8 mouse cellular contexts compared by ENCODE assay signal in the genomic region with DNA sequence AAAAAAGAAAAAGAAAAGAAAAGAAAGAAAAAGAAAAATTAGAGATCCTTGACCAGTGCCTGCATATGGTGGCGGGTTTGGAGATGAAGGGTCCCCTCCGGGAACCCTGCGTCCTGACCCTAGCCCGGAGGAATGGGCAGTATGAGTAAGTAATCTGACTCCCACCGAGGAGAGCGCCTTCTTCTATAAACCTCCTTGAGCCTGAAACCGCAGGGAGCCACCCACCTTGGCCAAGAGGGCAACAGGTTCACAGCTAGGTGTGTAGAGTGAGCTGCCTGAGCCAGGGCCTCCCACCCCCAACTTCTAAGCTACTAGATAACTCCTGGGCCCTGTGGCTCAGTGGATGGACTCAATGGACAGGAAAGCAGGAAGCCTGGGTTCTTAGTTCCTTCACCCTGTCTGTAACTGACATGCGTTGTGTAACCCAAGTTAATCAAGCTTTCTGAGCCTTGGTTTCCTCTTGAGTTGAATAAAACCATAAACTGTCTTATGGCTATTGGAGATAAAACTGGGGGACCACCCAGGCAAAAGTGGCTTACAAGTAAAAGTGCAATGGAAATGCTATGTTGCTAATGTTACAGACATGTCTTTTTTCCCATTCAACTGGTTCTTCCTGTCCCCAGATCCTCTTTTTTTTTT. TPM values are rescaled to one million over a fixed set of nuclear protein-coding genes. Genes with fewer than 3 reads are reported as not detected.
DNase-seq lines count a peak whose midpoint lies in the region; ATAC-seq and TF ChIP-seq lines count a peak whose summit lies in the region.

No protein-coding gene starts in this region.

- in situ Hi-C loops in CH12.LX (cut with MboI; ENCODE audit: low pct_ligation_motif_present, low pct_unique_long_range_greater_than_20kb, low sequenced_read_pairs): no loop called here

- peaks cover 0 to 6% of the 10 kb centered on the region in 2 experiments; a peak in 1 of 4 replicates for H3K4me1 ChIP-seq in CH12.LX (ENCODE audit: control insufficient read depth in 1 of 2, insufficient read depth in 2 of 2)
- no peaks in the 10 kb centered on the region; the same call in 1 of the 2 replicates for H3K4me1 ChIP-seq in cortical plate, adult 2 months (ENCODE audit: control insufficient read depth, insufficient read depth, low read length)
- no peaks in the 10 kb centered on the region; the same call in 1 of the 2 replicates for H3K4me1 ChIP-seq in hindbrain, embryonic 10.5 days (replicated peaks)
- H3K4me1 ChIP-seq in limb, embryonic 15.5 days: 0 out of 2 replicates have a peak, but pooled peaks cover 3% of the 10 kb centered on the region
- no peaks in the 10 kb centered on the region for H3K4me1 ChIP-seq in midbrain, embryonic 14.5 days (ENCODE audit: control insufficient read depth, insufficient read depth, low read length)

- TF ChIP-seq POLR2A in CH12.LX (IDR thresholded peaks at IDR 0.05; ENCODE audit: low read depth, low read length): no peak
- TF ChIP-seq POLR2A in cortical plate, adult 2 months (IDR thresholded peaks at IDR 0.05; ENCODE audit: extremely low read depth, insufficient read depth, low read length): no peak

- DNase-seq in 416B (ENCODE audit: low read depth): peak; percentile 94
- DNase-seq in CH12.LX (ENCODE audit: extremely low read depth): no peak
- DNase-seq in hindbrain, embryonic 10.5 days (ENCODE audit: low spot score): peak; percentile 3
- DNase-seq in midbrain, embryonic 14.5 days: peak; percentile 8
- no peak for DNase-seq in frontal cortex, adult 2 months (ENCODE audit: extremely low spot score in 1 of 2, low spot score in 1 of 2)
- no peak for DNase-seq in right cerebral cortex, adult 18-20 months

- TF ChIP-seq CTCF in CH12.LX (conservative IDR thresholded peaks at IDR 0.05 in 1 of 2, IDR thresholded peaks at IDR 0.05 in 1 of 2; ENCODE audit: low read depth in 2 of 2, low read length in 2 of 2): no peak
- TF ChIP-seq CTCF in cortical plate, adult 2 months (IDR thresholded peaks at IDR 0.05; ENCODE audit: extremely low read depth, insufficient read depth, low read length): no peak

- dilution Hi-C loops in CH12.LX (cut with MboI; ENCODE audit: extremely low pct_ligation_motif_present, extremely low pct_unique_long_range_greater_than_20kb, low sequenced_read_pairs): no loop called here

- peak overlapping the region; percentile 64 for H3K9ac ChIP-seq in CH12.LX (ENCODE audit: insufficient read depth, low read depth)
- H3K9ac ChIP-seq in limb, embryonic 15.5 days: peak overlapping the region; percentile 64; the same call in 1 of the 2 replicates
- H3K9ac ChIP-seq in midbrain, embryonic 14.5 days (replicated peaks; ENCODE audit: low read length): peak overlapping the region; percentile 78

- no peaks in the 10 kb centered on the region for H3K9me3 ChIP-seq in CH12.LX (replicated peaks; ENCODE audit: low read length)
- H3K9me3 ChIP-seq in hindbrain, embryonic 10.5 days: no peaks in the 10 kb centered on the region
- no peaks in the 10 kb centered on the region for H3K9me3 ChIP-seq in limb, embryonic 15.5 days
- no peaks in the 10 kb centered on the region for H3K9me3 ChIP-seq in midbrain, embryonic 14.5 days (ENCODE audit: control insufficient read depth, low read length)

- no peak for TF ChIP-seq EP300 in CH12.LX (IDR thresholded peaks at IDR 0.05; ENCODE audit: low read length)

- no peak for ATAC-seq in limb, embryonic 15.5 days (ENCODE audit: insufficient number of reproducible peaks, low FRiP score, low TSS enrichment, low read depth)
- no peak for ATAC-seq in midbrain, embryonic 14.5 days (ENCODE audit: low FRiP score, low TSS enrichment)

- peaks cover 0 to 12% of the 10 kb centered on the region in 2 experiments for H3K36me3 ChIP-seq in CH12.LX (replicated peaks in 1 of 2; ENCODE audit: control insufficient read depth in 1 of 2, insufficient read depth in 1 of 2, low read length in 1 of 2)
- 0 out of 2 replicates have a peak, but pooled peaks cover 5% of the 10 kb centered on the region for H3K36me3 ChIP-seq in hindbrain, embryonic 10.5 days
- 0 out of 2 replicates have a peak, but pooled peaks cover 4% of the 10 kb centered on the region for H3K36me3 ChIP-seq in limb, embryonic 15.5 days
- H3K36me3 ChIP-seq in midbrain, embryonic 14.5 days (ENCODE audit: control insufficient read depth, insufficient read depth, low read length): no peaks in the 10 kb centered on the region

- TF ChIP-seq RAD21 in CH12.LX (IDR thresholded peaks at IDR 0.05; ENCODE audit: low read depth, low read length): no peak

- peak overlapping the region; percentile 75 for H3K4me2 ChIP-seq in CH12.LX (ENCODE audit: insufficient read depth, low read depth, poor library complexity, severe bottlenecking)
- peak overlapping the region; percentile 45 for H3K4me2 ChIP-seq in limb, embryonic 15.5 days
- H3K4me2 ChIP-seq in midbrain, embryonic 14.5 days (ENCODE audit: low read length): peak overlapping the region; percentile 55

- peak overlapping the region; percentile 29 to 62 (median 41) for H3K4me3 ChIP-seq in CH12.LX (replicated peaks in 1 of 3; ENCODE audit: low read depth in 2 of 3, low read length in 2 of 3, poor library complexity in 1 of 3)
- peak overlapping the region; percentile 86 for H3K4me3 ChIP-seq in cortical plate, adult 2 months (ENCODE audit: insufficient read depth, low read length)
- H3K4me3 ChIP-seq in hindbrain, embryonic 10.5 days: peak overlapping the region; percentile 68
- peak overlapping the region; percentile 64 for H3K4me3 ChIP-seq in limb, embryonic 15.5 days
- peak overlapping the region; percentile 58 for H3K4me3 ChIP-seq in midbrain, embryonic 14.5 days (replicated peaks; ENCODE audit: low read depth, low read length)

- H3K79me2 ChIP-seq in CH12.LX (replicated peaks; ENCODE audit: control insufficient read depth, extremely low read depth, insufficient read depth, poor library complexity, severe bottlenecking): no peaks in the 10 kb centered on the region

- H3K27ac ChIP-seq in CH12.LX (ENCODE audit: insufficient read depth, low read depth): no peak overlapping the region
- no peak overlapping the region for H3K27ac ChIP-seq in cortical plate, adult 2 months (ENCODE audit: insufficient read depth, low read length)
- H3K27ac ChIP-seq in hindbrain, embryonic 10.5 days: 0 out of 2 replicates have a peak overlapping the region, but pooled peaks have one; percentile 94
- H3K27ac ChIP-seq in limb, embryonic 15.5 days: no peak overlapping the region
- no peak overlapping the region for H3K27ac ChIP-seq in midbrain, embryonic 14.5 days (replicated peaks; ENCODE audit: low read depth, low read length)

- no peaks in the 10 kb centered on the region for H3K27me3 ChIP-seq in CH12.LX (replicated peaks)
- no peaks in the 10 kb centered on the region for H3K27me3 ChIP-seq in hindbrain, embryonic 10.5 days (ENCODE audit: insufficient read depth, poor library complexity, severe bottlenecking)
- H3K27me3 ChIP-seq in limb, embryonic 15.5 days: no peaks in the 10 kb centered on the region; the same call in 1 of the 2 replicates
- H3K27me3 ChIP-seq in midbrain, embryonic 14.5 days (ENCODE audit: control insufficient read depth, insufficient read depth, low read length): no peaks in the 10 kb centered on the region

- WGBS in hindbrain, embryonic 10.5 days: 32% methylated on average over 8 of the region's 8 CpGs
- WGBS in limb, embryonic 15.5 days: 27% methylated on average over 8 of the region's 8 CpGs
- 11% methylated on average over 8 of the region's 8 CpGs for WGBS in midbrain, embryonic 14.5 days

TF ChIP-seq in CH12.LX, 34 proteins besides CTCF, POLR2A, EP300 and RAD21:
- TF ChIP-seq E2F4 (IDR thresholded peaks at IDR 0.05; ENCODE audit: insufficient replicate concordance, low read depth, low read length) (no peak), UBTF (IDR thresholded peaks at IDR 0.05; ENCODE audit: low read depth, low read length) (no peak), ZC3H11A (IDR thresholded peaks at IDR 0.05; ENCODE audit: low read depth, low read length) (no peak), MXI1 (IDR thresholded peaks at IDR 0.05; ENCODE audit: low read depth, low read length) (no peak), HCFC1 (IDR thresholded peaks at IDR 0.05; ENCODE audit: low read depth, low read length) (no peak), JUND (conservative IDR thresholded peaks at IDR 0.05; ENCODE audit: low read depth, low read length) (no peak), MAZ (IDR thresholded peaks at IDR 0.05; ENCODE audit: low read depth, low read length) (no peak), ELF1 (IDR thresholded peaks at IDR 0.05; ENCODE audit: low read depth, low read length) (no peak), SIN3A (IDR thresholded peaks at IDR 0.05; ENCODE audit: low read length) (no peak), GABPA (IDR thresholded peaks at IDR 0.05; ENCODE audit: insufficient replicate concordance, low read depth, low read length) (no peak), NELFE (IDR thresholded peaks at IDR 0.05; ENCODE audit: low read depth, low read length) (no peak), ZMIZ1 (IDR thresholded peaks at IDR 0.05; ENCODE audit: low read depth, low read length) (no peak)

RNA-seq across cellular contexts. Expression of a gene that starts 0.8 kb away (rescaled TPM):
- total RNA-seq in CH12.LX (2012; rRNA removed) (2.4 and 2.6 TPM in 2 replicates), CH12.LX (2014; rRNA removed) (3.8 and 4.7 TPM in 2 replicates)
- 6.2 and 7.1 TPM in 2 replicates for polyA plus RNA-seq in CH12.LX (2012; ENCODE audit: insufficient read length, low read depth)
- 54.7 and 57.0 TPM in 2 replicates for polyA plus RNA-seq in cortical plate, adult 2 months (2012; rRNA removed)
- polyA plus RNA-seq in hindbrain, embryonic 10.5 days (2016; fragmentation: Nextera tagmentation; extraction: Ambion mirVana): 16.2 and 16.5 TPM in 2 replicates
- polyA plus RNA-seq in limb, embryonic 15.5 days (2015; fragmentation: Nextera tagmentation; extraction: Ambion mirVana): 18.4 and 20.0 TPM in 2 replicates
- polyA plus RNA-seq in midbrain, embryonic 14.5 days (2014; fragmentation: Nextera tagmentation; extraction: Ambion mirVana): 29.4 and 36.8 TPM in 2 replicates
- polyA plus RNA-seq in frontal cortex, adult 2 months (2012; rRNA removed): 52.1 and 61.1 TPM in 2 replicates

RNA-seq across cellular contexts. Expression of a gene that starts 20.2 kb away (rescaled TPM):
- total RNA-seq in CH12.LX (2012; rRNA removed): 0.13 and 0.42 TPM in 2 replicates
- 0.28 and 0.36 TPM in 2 replicates for total RNA-seq in CH12.LX (2014; rRNA removed)
- polyA plus RNA-seq in CH12.LX (2012; ENCODE audit: insufficient read length, low read depth): 0.44 and 0.46 TPM in 2 replicates
- polyA plus RNA-seq in cortical plate, adult 2 months (2012; rRNA removed): 13.0 and 13.9 TPM in 2 replicates
- 14.0 and 16.2 TPM in 2 replicates for polyA plus RNA-seq in hindbrain, embryonic 10.5 days (2016; fragmentation: Nextera tagmentation; extraction: Ambion mirVana)
- polyA plus RNA-seq in limb, embryonic 15.5 days (2015; fragmentation: Nextera tagmentation; extraction: Ambion mirVana): 32.5 and 37.9 TPM in 2 replicates
- polyA plus RNA-seq in midbrain, embryonic 14.5 days (2014; fragmentation: Nextera tagmentation; extraction: Ambion mirVana): 36.3 and 50.4 TPM in 2 replicates
- 12.8 and 15.9 TPM in 2 replicates for polyA plus RNA-seq in frontal cortex, adult 2 months (2012; rRNA removed)

Comparison
In these comparisons a context has a peak if more than half of its experiments do, and no peak if none do; other contexts are left out.
1. DNase-seq: peak in 416B (single experiment), hindbrain, embryonic 10.5 days (single experiment) and midbrain, embryonic 14.5 days (single experiment); none in CH12.LX (single experiment), frontal cortex, adult 2 months (0 of 2) and right cerebral cortex, adult 18-20 months (single experiment).
2. Peak in every context shown above with its lines, with median percentiles within 50 percentile points of each other: H3K4me2 ChIP-seq, H3K4me3 ChIP-seq and H3K9ac ChIP-seq.